Mouse (Mus musculus): Measurements from ENCODE around the gene Cacna1a.
"Not testable (repeated sequence)": the region's sequence is repeated elsewhere in the genome, so short reads cannot be mapped to it uniquely, and the experiment has no call there.

Cacna1a gene

GRCm38 (mm10) chr8:84592015-84592662, 203.9 kb downstream of the Cacna1a start:
- DNase-seq (ENCODE audit: low spot score in 2 of 2) = peak; percentile 56 to 61

DNA sequence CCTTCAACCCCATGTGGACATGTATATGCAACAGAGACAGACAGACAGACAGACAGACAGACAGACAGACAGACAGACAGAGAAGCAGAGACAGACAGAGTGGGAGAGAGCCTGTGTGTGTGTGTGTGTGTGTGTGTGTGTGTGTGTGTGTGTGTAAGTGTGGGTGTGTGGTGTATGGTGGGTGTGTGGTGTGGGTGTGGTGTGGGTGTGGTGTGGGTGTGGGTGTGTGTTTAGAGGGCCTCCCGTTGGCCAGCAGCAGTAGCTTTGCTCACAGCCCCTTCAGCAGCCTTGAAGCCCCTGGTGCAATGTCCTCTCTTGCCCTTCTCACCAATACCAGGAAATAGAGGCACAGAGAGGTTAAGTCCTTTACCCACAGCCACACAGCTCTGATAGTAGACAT, 204.9 kb downstream of the Cacna1a start:
- DNase-seq (ENCODE audit: low spot score in 2 of 2) = no peak

DNA sequence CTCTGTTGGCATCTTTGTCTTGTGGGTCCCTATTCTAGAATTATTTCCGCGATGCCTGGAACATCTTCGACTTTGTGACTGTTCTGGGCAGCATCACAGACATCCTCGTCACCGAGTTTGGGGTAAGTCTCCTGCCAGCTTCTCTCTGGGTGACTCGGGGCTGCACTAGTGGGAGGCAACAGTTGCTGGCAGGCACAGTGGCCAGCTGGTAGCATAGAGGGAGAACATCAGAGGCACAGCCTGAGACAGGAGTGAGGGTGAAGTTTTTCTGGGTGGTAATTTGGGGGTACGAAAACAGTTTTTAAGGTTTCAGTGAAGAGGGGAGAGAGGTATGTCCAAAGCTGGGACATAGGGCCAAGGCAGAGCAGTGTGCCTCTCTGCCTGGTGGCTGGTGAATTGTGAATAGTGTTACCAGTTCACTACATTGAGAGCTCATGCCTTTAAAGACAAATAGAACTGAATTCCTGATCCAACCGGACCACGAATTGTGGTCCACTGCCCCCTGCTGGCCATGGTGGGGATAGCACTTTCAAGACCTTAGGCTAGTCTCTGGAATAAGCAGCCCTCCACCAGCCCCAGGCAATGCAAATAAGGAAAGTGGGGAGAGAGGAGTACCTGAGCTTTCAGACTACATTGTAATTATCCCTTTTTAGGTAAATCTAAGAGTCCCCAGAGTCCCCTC, 206.0 kb downstream of the Cacna1a start:
- DNase-seq (ENCODE audit: low spot score in 2 of 2) = no peak

DNA sequence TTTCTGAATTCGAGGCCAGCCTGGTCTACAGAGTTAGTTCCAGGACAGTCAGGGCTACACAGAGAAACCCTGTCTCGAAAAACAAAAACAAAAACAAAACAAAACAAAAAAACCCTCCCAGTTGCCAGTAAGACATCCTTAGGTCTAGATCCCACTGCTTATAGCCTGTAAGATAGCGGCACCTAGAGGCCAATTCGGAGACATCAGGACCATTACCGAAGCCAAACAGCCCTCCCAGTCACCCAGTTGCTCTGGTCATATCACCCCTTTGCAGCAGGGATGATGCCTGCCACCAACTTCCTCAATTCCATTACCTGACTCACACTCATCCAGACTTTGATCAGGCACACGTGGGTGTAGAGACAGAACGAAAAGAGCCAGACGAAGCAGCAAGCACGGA, 207.4 kb downstream of the Cacna1a start:
- DNase-seq (ENCODE audit: low spot score in 2 of 2) = peak; percentile 34 to 43

GRCm38 (mm10) chr8:84599401-84599800, 211.2 kb downstream of the Cacna1a start:
- DNase-seq (ENCODE audit: low spot score in 2 of 2) = no peak

- DNase-seq (ENCODE audit: low spot score in 2 of 2) = no peak
Observed at GRCm38 (mm10) chr8:84600311-84600907, 212.2 kb downstream of the Cacna1a start.

DNA sequence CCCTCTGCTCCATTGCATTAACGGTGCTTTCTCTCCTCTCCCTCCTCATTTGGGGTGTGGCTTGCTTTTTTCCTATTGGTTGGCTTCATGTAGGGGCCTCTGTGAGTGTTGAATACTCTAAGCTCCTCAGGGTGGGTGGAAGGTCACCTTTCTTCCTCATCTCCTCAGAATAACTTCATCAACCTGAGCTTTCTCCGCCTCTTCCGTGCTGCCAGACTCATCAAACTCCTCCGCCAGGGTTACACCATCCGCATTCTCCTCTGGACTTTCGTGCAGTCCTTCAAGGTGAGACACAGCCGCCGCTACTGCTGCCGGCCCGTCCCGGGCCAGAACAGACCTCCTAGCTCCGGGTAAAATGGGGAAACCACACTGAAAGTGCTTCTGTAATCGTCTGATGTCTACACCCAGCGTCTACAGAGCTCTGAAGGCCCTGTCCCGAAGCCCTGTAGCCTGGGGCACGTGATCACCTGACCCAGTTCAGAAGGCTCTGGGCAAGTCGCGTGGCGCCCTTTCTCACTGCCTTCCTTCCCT, 213.0 kb downstream of the Cacna1a start:
- DNase-seq (ENCODE audit: low spot score in 2 of 2) = no peak

- DNase-seq (ENCODE audit: low spot score in 2 of 2) = no peak
Observed at GRCm38 (mm10) chr8:84614512-84615223, 226.4 kb downstream of the Cacna1a start.

GRCm38 (mm10) chr8:84615666-84616485, 227.6 kb downstream of the Cacna1a start:
- no peak for DNase-seq (ENCODE audit: low spot score in 2 of 2)

DNA sequence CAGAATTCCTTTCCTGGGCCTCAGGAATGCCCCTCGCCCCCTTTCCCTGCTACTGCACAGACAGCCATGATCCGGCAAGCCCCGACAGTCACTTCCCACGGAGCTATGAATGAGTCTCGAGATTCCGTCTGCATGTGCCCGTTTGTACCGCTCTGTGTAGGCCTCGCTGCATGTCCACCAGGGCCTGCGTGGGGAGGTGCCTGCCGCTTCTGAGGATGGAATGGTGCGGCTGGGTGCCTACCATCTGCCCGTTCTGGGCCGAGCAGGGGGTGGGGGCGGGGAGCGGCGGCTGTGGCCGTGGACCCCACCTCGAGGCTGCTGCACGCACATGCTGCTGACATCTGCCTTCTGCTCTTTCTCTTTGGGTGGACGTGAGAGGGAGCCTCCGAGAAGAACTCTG, 228.8 kb downstream of the Cacna1a start:
- DNase-seq (ENCODE audit: low spot score in 2 of 2) = peak in 1 of 2 experiments; percentile 41

- no peak for DNase-seq (ENCODE audit: low spot score in 2 of 2)
Observed at GRCm38 (mm10) chr8:84621102-84621625, 232.9 kb downstream of the Cacna1a start.

- DNase-seq (ENCODE audit: low spot score in 2 of 2) = not testable (repeated sequence)
Observed at GRCm38 (mm10) chr8:84623425-84623824, 235.2 kb downstream of the Cacna1a start.

GRCm38 (mm10) chr8:84629586-84629985, 241.3 kb downstream of the Cacna1a start:
- no peak for DNase-seq (ENCODE audit: low spot score in 2 of 2)

- no peak for DNase-seq (ENCODE audit: low spot score in 2 of 2)
Observed at GRCm38 (mm10) chr8:84630145-84630544, 241.9 kb downstream of the Cacna1a start.

GRCm38 (mm10) chr8:84631813-84632212, 243.6 kb downstream of the Cacna1a start:
- no peak for DNase-seq (ENCODE audit: low spot score in 2 of 2)

GRCm38 (mm10) chr8:84633841-84634584, 245.8 kb downstream of the Cacna1a start:
- DNase-seq (ENCODE audit: low spot score in 2 of 2) = no peak

DNA sequence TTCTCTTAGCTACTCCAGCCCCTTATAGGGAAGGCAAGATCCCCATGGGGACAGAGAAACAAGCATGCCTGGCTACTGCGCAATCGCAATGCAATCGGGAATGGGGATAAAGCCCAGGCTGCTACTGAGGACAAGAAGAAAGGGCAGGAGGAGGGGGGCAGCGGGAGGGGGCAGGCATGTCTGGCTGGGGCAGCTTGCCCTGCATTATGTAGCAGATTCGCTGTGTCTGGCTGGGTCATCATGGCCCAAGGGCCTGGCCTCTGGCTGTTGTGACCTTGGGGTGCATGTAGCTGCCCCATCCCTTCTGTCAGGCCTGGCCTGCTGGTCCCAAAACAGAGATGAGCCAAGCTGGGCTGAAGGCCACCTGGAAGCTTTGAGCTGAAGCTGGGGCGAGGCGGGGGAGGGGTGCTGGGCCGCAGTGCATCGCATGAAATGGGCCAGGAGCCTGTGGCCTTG, 246.6 kb downstream of the Cacna1a start:
- no peak for DNase-seq (ENCODE audit: low spot score in 2 of 2)

DNA sequence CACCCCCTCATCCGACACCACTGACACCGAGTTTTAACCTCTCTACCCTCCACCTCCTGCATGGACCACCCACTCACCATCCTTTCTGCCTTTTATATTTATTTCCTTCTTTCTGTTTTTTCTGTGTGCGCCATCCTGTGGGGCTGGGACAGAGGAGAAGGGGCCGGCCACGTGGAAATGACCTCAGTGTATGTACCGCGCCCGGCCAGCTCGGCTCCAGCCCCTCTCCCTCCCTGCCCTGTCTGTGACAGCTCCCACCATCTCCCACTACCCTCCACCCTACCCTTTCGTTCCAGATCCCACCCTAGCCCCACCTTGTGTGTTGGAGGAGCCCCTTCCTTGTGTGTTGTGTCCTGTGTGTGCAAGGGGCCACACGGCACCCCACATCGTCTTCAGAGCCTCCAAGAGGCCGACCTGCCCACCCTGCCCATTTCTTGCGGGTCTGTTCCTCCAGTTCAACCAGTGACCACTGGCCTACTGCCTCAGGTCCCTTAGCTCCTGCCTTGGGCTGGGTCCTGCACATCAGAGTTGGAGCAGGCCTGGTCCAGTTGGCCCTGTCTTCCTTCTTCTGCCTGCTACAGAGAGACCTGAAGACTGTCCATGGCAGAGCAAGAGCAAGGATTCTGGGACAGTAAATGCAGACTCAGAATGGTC, 247.3 kb downstream of the Cacna1a start:
- no peak for DNase-seq (ENCODE audit: low spot score in 2 of 2)

DNA sequence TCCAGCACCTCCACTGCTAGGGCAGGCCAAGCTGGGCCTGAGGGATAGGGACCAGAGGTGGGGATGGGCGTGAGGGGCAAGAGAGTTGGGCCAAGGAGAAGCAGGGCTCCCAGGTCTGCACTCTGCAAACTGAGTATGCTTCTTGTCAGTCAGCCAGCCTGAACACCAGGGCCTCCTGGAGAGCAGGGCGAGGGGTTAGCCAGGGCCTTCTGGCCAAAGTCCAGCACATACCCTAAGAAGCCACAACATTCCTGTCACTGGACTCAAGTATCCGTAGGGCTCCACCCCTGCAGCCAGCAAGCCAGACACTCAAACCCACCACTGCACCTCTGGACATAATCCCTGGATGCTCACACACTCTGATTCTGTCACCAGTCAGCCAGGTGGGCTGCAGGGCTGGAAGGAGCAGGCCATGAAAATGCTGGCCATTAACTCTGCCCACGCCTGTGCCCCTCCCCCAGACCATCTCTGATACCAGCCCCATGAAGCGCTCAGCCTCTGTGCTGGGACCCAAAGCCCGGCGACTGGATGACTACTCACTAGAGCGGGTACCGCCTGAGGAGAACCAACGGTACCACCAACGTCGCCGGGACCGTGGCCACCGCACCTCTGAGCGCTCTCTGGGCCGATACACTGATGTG, 247.9 kb downstream of the Cacna1a start:
- no peak for DNase-seq (ENCODE audit: low spot score in 2 of 2)

Data from right cerebral cortex, postnatal 36 days (tissue).